ENCODE assay signal across 8 mouse cellular contexts in genomic region chr9:114933723-114934171, GRCm38 (mm10). TPM values are rescaled to one million over a fixed set of nuclear protein-coding genes. Genes with fewer than 3 reads are reported as not detected.
DNase-seq lines count a peak whose midpoint lies in the region; ATAC-seq and TF ChIP-seq lines count a peak whose summit lies in the region.

Gene Gpd1l, minus strand, starts transcription at chr9:114933987.

- no peak within 1 kb of the TSS for H3K27ac ChIP-seq in ES-Bruce4 (ENCODE audit: insufficient read depth, low read length)
- H3K27ac ChIP-seq in forebrain, embryonic 15.5 days (replicated peaks): peak within 1 kb of the TSS; percentile 47

- DNase-seq in cerebellum, adult 11-12 months: peak; percentile 97
- peak; percentile 97 for DNase-seq in heart, postnatal 25 days (ENCODE audit: low spot score)
- peak; percentile 96 to 97 for DNase-seq in layer of hippocampus, adult 18-20 months (ENCODE audit: low spot score in 2 of 2)
- peak; percentile 96 for DNase-seq in lung, adult 2 months
- DNase-seq in thymus, adult 18-20 months: peak; percentile 86 to 89

- peak; percentile 88 for TF ChIP-seq POLR2A in ES-Bruce4 (IDR thresholded peaks at IDR 0.05; ENCODE audit: insufficient read depth, low read length)
- TF ChIP-seq POLR2A in lung, adult 2 months (IDR thresholded peaks at IDR 0.05; ENCODE audit: borderline replicate concordance, extremely low read depth, low read depth, low read length): peak; percentile 85; the same call in 1 of the 2 replicates

- no peak for TF ChIP-seq CTCF in ES-Bruce4 (IDR thresholded peaks at IDR 0.05; ENCODE audit: low read depth, low read length)
- no peak for TF ChIP-seq CTCF in lung, adult 2 months (IDR thresholded peaks at IDR 0.05; ENCODE audit: insufficient read depth, low read length)

- no peaks in the 10 kb centered on the region for H3K36me3 ChIP-seq in ES-Bruce4 (ENCODE audit: control insufficient read depth, insufficient read depth, low read length, poor library complexity, severe bottlenecking)
- H3K36me3 ChIP-seq in forebrain, embryonic 15.5 days: no peaks in the 10 kb centered on the region

- H3K4me2 ChIP-seq in forebrain, embryonic 15.5 days (replicated peaks): peak within 1 kb of the TSS; percentile 89

- ATAC-seq in forebrain, embryonic 15.5 days (replicated peaks): peak; percentile 98
- peak; percentile 86 for ATAC-seq in neutrophil, adult 5-6 weeks (ENCODE audit: extremely low read depth, insufficient number of reproducible peaks, low FRiP score, poor library complexity, severe bottlenecking)

- intact Hi-C loops in heart, postnatal 25 days (cut with DNase I): loop anchor here (2.0 to 10.0 kb wide), 2 partner anchors 21 to 289 kb away; partner anchors contain the start of gene Cnot10

- TF ChIP-seq EP300 in ES-Bruce4 (IDR thresholded peaks at IDR 0.05; ENCODE audit: insufficient read depth, low read depth, low read length): 0 out of 2 replicates have a peak, but pooled peaks have one; percentile 38

- H3K9ac ChIP-seq in ES-Bruce4 (ENCODE audit: low read depth, poor library complexity, severe bottlenecking): peak within 1 kb of the TSS; percentile 54
- H3K9ac ChIP-seq in forebrain, embryonic 15.5 days (replicated peaks): peak within 1 kb of the TSS; percentile 63

- H3K9me3 ChIP-seq in ES-Bruce4 (replicated peaks; ENCODE audit: control insufficient read depth, insufficient read depth, low read length, poor library complexity, severe bottlenecking): no peaks in the 10 kb centered on the region
- H3K9me3 ChIP-seq in forebrain, embryonic 15.5 days: no peaks in the 10 kb centered on the region

- no peaks in the 10 kb centered on the region for H3K27me3 ChIP-seq in ES-Bruce4 (ENCODE audit: control insufficient read depth, insufficient read depth, low read length, poor library complexity, severe bottlenecking)
- no peaks in the 10 kb centered on the region for H3K27me3 ChIP-seq in forebrain, embryonic 15.5 days

- WGBS in forebrain, embryonic 15.5 days: 0% methylated on average over 30 of the region's 30 CpGs
- under 1% methylated on average over 30 of the region's 30 CpGs for WGBS in lung, adult 2 months

- H3K4me3 ChIP-seq in ES-Bruce4 (ENCODE audit: low read depth, low read length): peak within 1 kb of the TSS; percentile 90
- H3K4me3 ChIP-seq in forebrain, embryonic 15.5 days: peak within 1 kb of the TSS; percentile 78
- H3K4me3 ChIP-seq in lung, adult 2 months (replicated peaks; ENCODE audit: extremely low read depth, low read depth, low read length): peak within 1 kb of the TSS; percentile 100

- H3K4me1 ChIP-seq in ES-Bruce4 (ENCODE audit: control insufficient read depth, insufficient read depth, low read length): peaks cover 2% of the 10 kb centered on the region
- peaks cover 21% of the 10 kb centered on the region for H3K4me1 ChIP-seq in forebrain, embryonic 15.5 days
- H3K4me1 ChIP-seq in lung, adult 2 months (ENCODE audit: control insufficient read depth, insufficient read depth, low read length): 0 out of 2 replicates have a peak, but pooled peaks cover 3% of the 10 kb centered on the region

RNA-seq across cellular contexts. Expression of gene Gpd1l, which starts in this region (rescaled TPM):
- polyA plus RNA-seq in ES-Bruce4 (2011; ENCODE audit: insufficient read depth, insufficient read length, low read depth, missing spikeins): 14.4 and 14.5 TPM in 2 replicates
- 29.9 and 30.9 TPM in 2 replicates for polyA plus RNA-seq in forebrain, embryonic 15.5 days (2015; fragmentation: Nextera tagmentation; extraction: Ambion mirVana)
- 10 to 100 TPM; 42.1 to 45.1 TPM for total RNA-seq in heart, postnatal 25 days (2021)
- total RNA-seq in layer of hippocampus, adult 18-20 months (2021): 10 to 100 TPM; 82.4 to 82.5 TPM
- polyA plus RNA-seq in lung, adult 2 months (2012; rRNA removed): 20.0 and 27.3 TPM in 2 replicates
- 86.6 and 89.4 TPM in 2 replicates for total RNA-seq in neutrophil, adult 5-6 weeks (2017)
